Mouse (Mus musculus) forelimb bud, embryonic 11.5 days (tissue): ENCODE data around the gene Trappc6b.
"Not testable (repeated sequence)": the region's sequence is repeated elsewhere in the genome, so short reads cannot be mapped to it uniquely, and the experiment has no call there.

Source experiments
- DNase-seq: peaks from one replicate; pipeline ENCODE4 v3.0.0-alpha.2; 2012; ENCODE audit warnings: low read depth, low spot score

Trappc6b gene

GRCm38 (mm10) chr12:59060993-59061595 lies at the start of gene Trappc6b:
Gene Trappc6b (minus strand): TSS chr12:59061472.
- DNase-seq = peak; percentile 78

- DNase-seq = no peak
Observed at GRCm38 (mm10) chr12:59107926-59108325, 46.7 kb upstream of the Trappc6b start.

GRCm38 (mm10) chr12:59106491-59106890 lies 45.2 kb upstream of the Trappc6b start:
- DNase-seq = no peak

GRCm38 (mm10) chr12:59105914-59106313 lies 44.6 kb upstream of the Trappc6b start:
- DNase-seq = no peak

GRCm38 (mm10) chr12:59104771-59105170 lies 43.5 kb upstream of the Trappc6b start:
- DNase-seq = no peak

GRCm38 (mm10) chr12:59095104-59096025 lies 34.1 kb upstream of the Trappc6b start, which contains the start of gene Mia2:
Gene Mia2 (plus strand): TSS chr12:59095799.
- DNase-seq = no peak

GRCm38 (mm10) chr12:59093543-59093942 lies 32.3 kb upstream of the Trappc6b start:
- DNase-seq = no peak

GRCm38 (mm10) chr12:59086171-59086570 lies 24.9 kb upstream of the Trappc6b start:
- no peak for DNase-seq

- DNase-seq = no peak
Observed at GRCm38 (mm10) chr12:59084446-59084845, 23.2 kb upstream of the Trappc6b start.

- no peak for DNase-seq
Observed at GRCm38 (mm10) chr12:59080461-59080860, 19.2 kb upstream of the Trappc6b start.

GRCm38 (mm10) chr12:59077883-59078282 lies 16.6 kb upstream of the Trappc6b start:
- DNase-seq = no peak

- no peak for DNase-seq
Observed at GRCm38 (mm10) chr12:59076996-59077395, 15.7 kb upstream of the Trappc6b start.

GRCm38 (mm10) chr12:59074052-59074451 lies 12.8 kb upstream of the Trappc6b start:
- no peak for DNase-seq

- DNase-seq = no peak
Observed at GRCm38 (mm10) chr12:59072286-59072685, 11.0 kb upstream of the Trappc6b start.

- no peak for DNase-seq
Observed at GRCm38 (mm10) chr12:59068791-59069190, 7.5 kb upstream of the Trappc6b start.

- DNase-seq = no peak
Observed at GRCm38 (mm10) chr12:59067095-59067494, 5.8 kb upstream of the Trappc6b start.

GRCm38 (mm10) chr12:59066448-59067077 lies 5.3 kb upstream of the Trappc6b start, which contains the start of gene Pnn:
Gene Pnn (plus strand): TSS chr12:59066884.
- DNase-seq = peak; percentile 96

GRCm38 (mm10) chr12:59065776-59066175 lies 4.5 kb upstream of the Trappc6b start:
- no peak for DNase-seq

- no peak for DNase-seq
Observed at GRCm38 (mm10) chr12:59064837-59065236, 3.6 kb upstream of the Trappc6b start.

GRCm38 (mm10) chr12:59060322-59060721 lies 950 bp downstream of the Trappc6b start:
- no peak for DNase-seq

GRCm38 (mm10) chr12:59058242-59058641 lies 3.0 kb downstream of the Trappc6b start:
- not testable (repeated sequence) for DNase-seq

GRCm38 (mm10) chr12:59056222-59056621 lies 5.0 kb downstream of the Trappc6b start:
- DNase-seq = no peak
